ENCODE assay signal across 8 mouse cellular contexts in the genomic region with DNA sequence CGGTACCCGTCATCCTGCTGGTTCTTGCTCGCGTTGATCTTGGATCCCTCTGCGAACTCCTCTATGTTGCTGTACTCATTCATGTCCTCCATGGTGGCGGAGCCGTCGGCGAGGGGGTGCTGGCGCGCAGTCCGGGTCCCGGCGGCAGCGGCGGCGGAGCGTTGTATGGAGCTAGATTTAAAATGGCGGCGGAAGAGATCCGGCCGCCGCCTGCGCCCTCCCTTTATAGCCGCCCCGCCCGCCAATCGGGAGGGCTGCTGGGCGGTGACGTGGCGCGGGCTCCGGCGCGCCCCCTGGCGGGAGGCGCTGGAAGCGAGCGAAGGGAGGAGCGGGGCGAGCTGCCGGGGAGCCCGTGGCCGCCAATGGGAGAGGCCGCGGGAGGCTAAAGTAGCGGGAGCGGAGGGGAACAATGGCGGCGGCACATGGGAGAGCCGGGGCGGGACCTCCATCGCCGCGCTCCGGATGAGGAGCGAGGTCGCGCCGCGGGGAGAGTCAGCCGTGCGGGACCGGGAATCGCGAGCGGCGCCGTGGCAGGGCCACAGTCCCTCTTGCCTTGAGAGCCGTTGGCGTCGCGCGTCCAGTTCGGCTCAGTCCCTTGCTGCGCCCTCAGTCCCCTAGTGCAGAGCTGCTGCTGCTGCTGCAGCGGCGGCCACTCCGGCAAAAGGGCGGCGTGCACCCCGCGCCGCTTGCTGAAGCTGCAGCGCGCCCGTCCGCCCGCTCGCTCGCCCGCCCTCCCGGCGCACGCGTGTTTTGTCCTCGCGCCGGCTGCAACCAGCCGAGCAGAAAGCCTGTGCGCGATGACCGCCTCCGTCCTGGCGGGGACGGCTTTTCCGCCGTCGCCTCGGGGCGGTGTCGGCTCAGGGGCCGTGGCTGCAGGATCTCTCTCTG. TPM values are rescaled to one million over a fixed set of nuclear protein-coding genes. Genes with fewer than 3 reads are reported as not detected.
DNase-seq lines count a peak whose midpoint lies in the region; ATAC-seq lines count a peak whose summit lies in the region.

No protein-coding gene starts in this region.

- intact Hi-C loops in left cerebral cortex, postnatal 4 days (cut with DNase I): loop anchor here (5.0 to 10.0 kb wide), 2 partner anchors 62 to 834 kb away; partner anchors contain the start of genes 4930524J08Rik and Hnrnpd

- peak overlapping the region; percentile 100 for H3K9ac ChIP-seq in midbrain, embryonic 11.5 days (ENCODE audit: low read length)

- no peaks in the 10 kb centered on the region for H3K27me3 ChIP-seq in embryonic facial prominence, embryonic 10.5 days (replicated peaks; ENCODE audit: low read depth, poor library complexity, severe bottlenecking)
- no peaks in the 10 kb centered on the region for H3K27me3 ChIP-seq in midbrain, embryonic 11.5 days (ENCODE audit: control insufficient read depth, insufficient read depth, low read length)

- H3K4me1 ChIP-seq in embryonic facial prominence, embryonic 10.5 days: peaks cover 37% of the 10 kb centered on the region
- H3K4me1 ChIP-seq in midbrain, embryonic 11.5 days (ENCODE audit: control insufficient read depth, insufficient read depth, low read length): peaks cover 25% of the 10 kb centered on the region

- DNase-seq in adrenal gland, postnatal 14 days: peak; percentile 98
- DNase-seq in embryonic facial prominence, embryonic 10.5 days (ENCODE audit: low spot score): peak; percentile 98
- peak; percentile 94 for DNase-seq in kidney, adult 11 months
- DNase-seq in left cerebral cortex, postnatal 4 days: peak; percentile 96
- peak; percentile 100 for DNase-seq in midbrain, embryonic 11.5 days (ENCODE audit: low spot score, missing footprints)
- DNase-seq in right cerebral cortex, postnatal 4 days: peak; percentile 97
- DNase-seq in yolk sac, embryonic 10.5 days (ENCODE audit: low spot score): peak; percentile 95

- H3K9me3 ChIP-seq in embryonic facial prominence, embryonic 10.5 days: no peaks in the 10 kb centered on the region
- no peaks in the 10 kb centered on the region for H3K9me3 ChIP-seq in midbrain, embryonic 11.5 days (ENCODE audit: control insufficient read depth, low read length)

- H3K4me3 ChIP-seq in embryonic facial prominence, embryonic 10.5 days: peak overlapping the region; percentile 82
- H3K4me3 ChIP-seq in midbrain, embryonic 11.5 days (ENCODE audit: low read depth, low read length): peak overlapping the region; percentile 98

- H3K27ac ChIP-seq in embryonic facial prominence, embryonic 10.5 days (replicated peaks): peak overlapping the region; percentile 99
- H3K27ac ChIP-seq in midbrain, embryonic 11.5 days (ENCODE audit: low read depth, low read length): peak overlapping the region; percentile 97

- ATAC-seq in granulocyte monocyte progenitor cell, adult 5-6 weeks (replicated peaks; ENCODE audit: poor library complexity, severe bottlenecking): peak; percentile 58
- peak; percentile 81 for ATAC-seq in midbrain, embryonic 11.5 days (ENCODE audit: low FRiP score)

- WGBS in embryonic facial prominence, embryonic 10.5 days: under 1% methylated on average over 113 of the region's 113 CpGs
- 1% methylated on average over 111 of the region's 113 CpGs for WGBS in midbrain, embryonic 11.5 days

- H3K36me3 ChIP-seq in embryonic facial prominence, embryonic 10.5 days (replicated peaks): peaks cover 55% of the 10 kb centered on the region
- peaks cover 17% of the 10 kb centered on the region for H3K36me3 ChIP-seq in midbrain, embryonic 11.5 days (ENCODE audit: control insufficient read depth, insufficient read depth, low read length)

- H3K4me2 ChIP-seq in midbrain, embryonic 11.5 days: peak overlapping the region; percentile 62

RNA-seq across cellular contexts. Expression of gene Hnrnpdl, which starts 0.5 kb away (rescaled TPM):
- total RNA-seq in adrenal gland, postnatal 14 days (2021): 110 and 137 TPM in 2 replicates
- polyA plus RNA-seq in embryonic facial prominence, embryonic 10.5 days (2016; fragmentation: Nextera tagmentation; extraction: Ambion mirVana): 214 and 235 TPM in 2 replicates
- 237 and 261 TPM in 2 replicates for total RNA-seq in granulocyte monocyte progenitor cell, adult 5-6 weeks (2014; fragmentation: Nextera tagmentation)
- total RNA-seq in granulocyte monocyte progenitor cell, adult 5-6 weeks (2017): 423 and 495 TPM in 2 replicates
- total RNA-seq in left cerebral cortex, postnatal 4 days (2021): 100 to 1,000 TPM; 259 to 272 TPM
- polyA plus RNA-seq in midbrain, embryonic 11.5 days (2014; fragmentation: Nextera tagmentation; extraction: Ambion mirVana): 289 and 297 TPM in 2 replicates

RNA-seq across cellular contexts. Expression of gene Enoph1, which starts 0.8 kb away (rescaled TPM):
- 25.3 and 29.6 TPM in 2 replicates for total RNA-seq in adrenal gland, postnatal 14 days (2021)
- polyA plus RNA-seq in embryonic facial prominence, embryonic 10.5 days (2016; fragmentation: Nextera tagmentation; extraction: Ambion mirVana): 60.3 and 60.9 TPM in 2 replicates
- 37.1 and 58.1 TPM in 2 replicates for total RNA-seq in granulocyte monocyte progenitor cell, adult 5-6 weeks (2014; fragmentation: Nextera tagmentation)
- total RNA-seq in granulocyte monocyte progenitor cell, adult 5-6 weeks (2017): 41.8 and 51.7 TPM in 2 replicates
- 10 to 100 TPM; 53.3 to 54.6 TPM for total RNA-seq in left cerebral cortex, postnatal 4 days (2021)
- polyA plus RNA-seq in midbrain, embryonic 11.5 days (2014; fragmentation: Nextera tagmentation; extraction: Ambion mirVana): 43.2 and 44.5 TPM in 2 replicates

Comparison
In these comparisons a context has a peak if more than half of its experiments do, and no peak if none do; other contexts are left out.
1. Peak in every context shown above with its lines: DNase-seq, ATAC-seq, H3K4me3 ChIP-seq and H3K27ac ChIP-seq.